Mouse (Mus musculus) hindbrain, embryonic 15.5 days (tissue): ENCODE results near the gene Cd151. TPM values are rescaled to one million over a fixed set of nuclear protein-coding genes. Genes with fewer than 3 reads are reported as not detected.

ENCODE experiments used
- ATAC-seq: fragments of 200-750 bp; cut with Nextera tagmentation; 2 replicates; pipeline ENCODE4 v1.8.0; 2017; ENCODE audit warnings: low read depth, moderate number of reproducible peaks, moderate TSS enrichment; ENCODE audit not compliant: low FRiP score
- H3K27ac ChIP-seq: fragments of 300-500 bp; sonication (generic); replicated peaks from 2 replicates; pipeline ENCODE4 v1.5.1; 2015; ENCODE audit warnings: mild to moderate bottlenecking, inconsistent platforms
- H3K27me3 ChIP-seq: fragments of 300-500 bp; sonication (generic); 2 replicates; pipeline ENCODE4 v1.6.1; 2015; ENCODE audit warnings: control low read depth, inconsistent platforms
- H3K36me3 ChIP-seq: fragments of 300-500 bp; sonication (generic); 2 replicates; pipeline ENCODE4 v1.6.1; 2015; ENCODE audit warnings: control low read depth, inconsistent platforms
- H3K4me1 ChIP-seq: fragments of 300-500 bp; sonication (generic); replicated peaks from 2 replicates; pipeline ENCODE4 v1.6.1; 2015; ENCODE audit warnings: control low read depth, inconsistent platforms
- H3K4me2 ChIP-seq: fragments of 300-500 bp; sonication (generic); 2 replicates; pipeline ENCODE4 v1.6.1; 2015; ENCODE audit warnings: moderate library complexity, mild to moderate bottlenecking, inconsistent platforms
- H3K4me3 ChIP-seq: fragments of 300-500 bp; sonication (generic); 2 replicates; pipeline ENCODE4 v1.5.1; 2015; ENCODE audit warnings: mild to moderate bottlenecking, inconsistent platforms
- H3K9ac ChIP-seq: fragments of 300-500 bp; sonication (generic); 2 replicates; pipeline ENCODE4 v1.6.1; 2015; ENCODE audit warnings: inconsistent platforms
- H3K9me3 ChIP-seq: fragments of 300-500 bp; sonication (generic); 2 replicates; pipeline ENCODE4 v1.6.1; 2016; ENCODE audit warnings: control low read depth, inconsistent platforms
- WGBS: fragments of 180-500 bp; shearing (Covaris S2); methylation state at CpG from one replicate; pipeline ENCODE4 v1.1.7; 2015; 5-methylcytosine and 5-hydroxymethylcytosine counted together
- polyA plus RNA-seq: library from polyadenylated mRNA; unstranded; fragments of >200 nt; fragmentation: Nextera tagmentation; extraction: Ambion mirVana; gene quantifications from 2 replicates; pipeline ENCODE4 v1.2.1, GENCODE M21; 2015

Cd151 gene
- polyA plus RNA-seq, 1 experiment from 2014 or later: 20.7 TPM

DNA sequence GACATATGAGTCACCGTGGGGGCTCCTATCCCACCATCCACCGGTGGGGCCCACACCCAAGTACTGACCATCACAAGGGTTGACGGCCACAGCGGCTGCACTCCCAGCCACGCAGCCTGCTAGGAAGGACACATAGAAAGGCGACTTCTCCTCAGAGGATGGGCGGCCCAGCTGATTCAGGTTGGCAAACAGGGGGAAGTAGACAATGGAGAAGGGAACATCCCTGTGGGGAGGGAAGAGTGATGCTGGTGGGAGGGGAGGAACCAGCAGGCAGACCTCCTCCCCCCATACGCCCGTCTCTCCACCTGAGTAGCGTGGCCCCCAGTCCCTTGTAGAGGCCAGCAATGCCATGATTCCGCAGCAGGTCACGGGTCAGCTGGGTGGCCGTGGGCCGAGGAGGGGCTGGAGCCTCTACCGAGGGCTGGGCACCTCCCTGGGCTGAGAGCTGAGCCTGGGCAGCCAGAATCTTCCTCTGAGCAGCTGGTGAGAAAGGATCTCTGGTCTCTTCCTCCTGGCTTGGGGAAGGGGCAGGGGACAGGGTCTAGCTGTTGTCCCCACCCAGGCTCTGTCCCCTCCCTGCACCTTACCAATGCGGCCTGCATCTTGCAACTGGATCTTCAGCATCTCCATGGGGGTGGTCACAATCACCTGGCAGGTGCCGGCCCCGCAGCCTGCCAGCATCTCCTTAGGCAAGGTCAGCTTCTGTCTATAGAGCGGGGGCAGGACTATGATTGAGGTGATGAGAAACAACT is 35.6 kb upstream of the Cd151 start:
- no peak for ATAC-seq
- 96% methylated on average over 19 of the region's 19 CpGs for WGBS
- no peak overlapping the region for H3K9ac ChIP-seq
- H3K36me3 ChIP-seq: peaks cover 36% of the 10 kb centered on the region
- H3K9me3 ChIP-seq: no peaks in the 10 kb centered on the region
- peaks cover 69% of the 10 kb centered on the region for H3K4me1 ChIP-seq
- H3K4me3 ChIP-seq: no peak overlapping the region
- no peak overlapping the region for H3K4me2 ChIP-seq
- H3K27me3 ChIP-seq: no peaks in the 10 kb centered on the region
- no peak overlapping the region for H3K27ac ChIP-seq

DNA sequence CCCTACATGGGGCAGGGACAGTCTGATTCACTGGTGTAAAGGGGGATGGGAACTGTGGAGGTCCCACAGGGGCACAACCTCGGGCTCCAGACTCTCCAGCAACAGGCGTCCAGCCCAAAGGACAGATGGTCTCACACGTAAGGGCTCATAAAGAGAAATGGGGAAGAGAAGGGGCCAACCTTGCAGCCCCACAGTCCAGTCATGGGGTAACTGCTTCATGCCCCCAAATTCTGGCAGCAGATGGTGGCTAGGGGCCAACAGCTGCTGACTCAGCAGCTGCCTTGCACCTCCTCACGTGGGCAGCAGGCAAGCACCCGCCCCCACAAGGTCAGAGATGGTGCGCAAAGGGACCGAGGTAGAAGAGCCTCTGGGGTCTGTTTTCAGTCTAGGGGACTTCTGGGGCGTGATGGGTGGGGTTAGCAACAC is 35.0 kb upstream of the Cd151 start:
- Histone ChIP-seq H3K9me3 (no peaks in the 10 kb centered on the region), H3K9ac (no peak overlapping the region), H3K36me3 (peaks cover 36% of the 10 kb centered on the region), H3K4me3 (no peak overlapping the region), H3K27ac (no peak overlapping the region), H3K4me2 (no peak overlapping the region), H3K27me3 (no peaks in the 10 kb centered on the region), H3K4me1 (peaks cover 74% of the 10 kb centered on the region)
- no peak for ATAC-seq
- WGBS: 83% methylated on average over 8 of the region's 8 CpGs

DNA sequence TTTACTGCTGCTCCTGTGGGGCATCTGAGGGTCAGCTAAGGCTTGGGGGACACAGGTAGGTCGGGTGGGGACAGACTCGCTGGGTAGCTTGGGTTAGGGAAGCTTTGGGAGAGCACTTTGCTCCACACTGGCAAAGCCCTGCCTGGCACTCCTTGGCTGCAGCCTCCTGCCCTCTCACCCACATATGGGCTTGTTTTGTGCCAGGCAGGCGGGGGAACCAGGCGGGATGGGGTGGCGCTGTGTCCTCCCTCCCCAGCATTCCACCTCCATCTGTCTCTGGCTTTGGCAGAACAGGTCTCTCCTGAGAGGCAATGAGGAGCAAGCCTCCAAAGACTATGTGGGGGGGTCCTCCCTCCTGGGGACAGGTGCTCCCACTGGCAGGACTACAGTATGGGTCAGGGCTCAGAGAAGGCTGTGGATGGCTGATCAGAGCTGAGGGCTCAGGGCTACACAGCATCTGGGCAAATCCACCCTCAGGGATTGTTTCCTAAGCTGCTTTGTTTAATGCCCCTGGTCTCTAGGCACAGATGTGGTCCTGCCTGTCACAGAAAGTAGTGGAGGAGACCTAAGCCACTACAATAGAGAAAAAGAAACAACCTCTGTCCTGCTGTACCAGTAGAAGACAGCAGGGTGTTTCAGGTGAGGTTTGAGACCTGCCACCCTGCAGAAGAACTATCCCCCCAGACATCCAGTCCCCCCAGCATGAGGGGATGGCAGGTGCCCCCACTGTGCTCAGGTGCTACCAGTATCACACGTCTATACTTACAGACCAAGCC is 34.3 kb upstream of the Cd151 start:
- H3K27ac ChIP-seq: no peak overlapping the region

DNA sequence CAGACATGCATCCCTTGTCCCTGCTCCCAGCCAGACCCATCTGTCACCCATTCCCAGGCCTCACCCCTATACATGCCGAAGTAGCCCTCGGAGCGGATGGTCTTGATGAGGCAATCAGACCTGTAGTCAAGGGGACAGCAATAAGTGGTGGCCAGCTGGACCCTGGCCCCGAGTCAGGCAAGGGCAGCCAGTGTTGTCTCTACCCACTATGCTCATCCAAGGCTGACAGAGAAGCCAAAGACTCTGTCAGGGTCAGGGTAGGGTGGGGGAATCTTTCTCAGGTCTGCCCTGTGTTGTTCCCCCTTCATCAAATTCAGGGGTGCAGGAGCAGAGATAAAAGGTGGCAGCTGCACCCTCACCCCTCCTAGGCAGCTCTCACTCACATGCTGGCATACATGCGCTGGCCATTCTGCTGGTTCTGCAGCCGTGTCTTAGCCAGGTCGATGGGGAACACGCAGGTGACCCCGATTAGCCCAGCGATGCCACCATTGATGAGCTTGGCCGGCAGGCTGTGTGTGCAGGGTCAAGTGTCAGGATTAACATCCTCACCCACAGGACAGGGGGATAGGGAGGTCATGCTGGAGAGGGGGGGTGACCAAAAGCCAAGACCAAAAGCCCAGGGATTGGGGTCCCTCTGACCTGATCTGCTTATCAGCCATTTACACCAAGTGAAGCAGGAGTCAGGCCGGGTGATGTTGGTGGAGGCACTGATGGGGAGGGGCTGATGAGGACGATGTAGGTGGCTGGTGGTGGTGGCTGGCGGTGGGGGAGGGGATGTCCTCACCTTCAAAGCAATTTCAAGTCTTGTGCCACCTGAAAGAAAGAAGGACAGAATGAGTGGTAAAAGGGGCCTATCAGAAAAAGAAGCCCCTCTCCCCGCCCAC is 33.4 kb upstream of the Cd151 start:
- Histone ChIP-seq H3K4me2 (peak overlapping the region; percentile 84), H3K4me1 (peaks cover 76% of the 10 kb centered on the region), H3K27me3 (no peaks in the 10 kb centered on the region), H3K9me3 (no peaks in the 10 kb centered on the region), H3K27ac (peak overlapping the region; percentile 84), H3K9ac (peak overlapping the region; percentile 68), H3K36me3 (peaks cover 30% of the 10 kb centered on the region), H3K4me3 (peak overlapping the region; percentile 61)
- no peak for ATAC-seq
- 75% methylated on average over 15 of the region's 15 CpGs for WGBS

More for the DNA sequence above, 34.3 kb upstream of the Cd151 start:
- Histone ChIP-seq H3K4me1 (peaks cover 78% of the 10 kb centered on the region), H3K9ac (peak overlapping the region; percentile 68; the same call in 1 of the 2 replicates), H3K36me3 (peaks cover 30% of the 10 kb centered on the region), H3K4me3 (peak overlapping the region; percentile 61; the same call in 1 of the 2 replicates), H3K27me3 (no peaks in the 10 kb centered on the region), H3K4me2 (peak overlapping the region; percentile 84), H3K9me3 (no peaks in the 10 kb centered on the region)
- 80% methylated on average over 6 of the region's 6 CpGs for WGBS
- no peak for ATAC-seq

GRCm38 (mm10) chr7:141434464-141434863 is 32.7 kb upstream of the Cd151 start:
- Histone ChIP-seq H3K27me3 (no peaks in the 10 kb centered on the region), H3K4me1 (peaks cover 72% of the 10 kb centered on the region), H3K9ac (peak overlapping the region; percentile 68), H3K27ac (peak overlapping the region; percentile 84), H3K4me2 (peak overlapping the region; percentile 84), H3K9me3 (no peaks in the 10 kb centered on the region), H3K4me3 (peak overlapping the region; percentile 61), H3K36me3 (peaks cover 30% of the 10 kb centered on the region)
- peak; percentile 12; the same call in 1 of the 2 replicates for ATAC-seq
- WGBS: 9% methylated on average over 8 of the region's 8 CpGs

DNA sequence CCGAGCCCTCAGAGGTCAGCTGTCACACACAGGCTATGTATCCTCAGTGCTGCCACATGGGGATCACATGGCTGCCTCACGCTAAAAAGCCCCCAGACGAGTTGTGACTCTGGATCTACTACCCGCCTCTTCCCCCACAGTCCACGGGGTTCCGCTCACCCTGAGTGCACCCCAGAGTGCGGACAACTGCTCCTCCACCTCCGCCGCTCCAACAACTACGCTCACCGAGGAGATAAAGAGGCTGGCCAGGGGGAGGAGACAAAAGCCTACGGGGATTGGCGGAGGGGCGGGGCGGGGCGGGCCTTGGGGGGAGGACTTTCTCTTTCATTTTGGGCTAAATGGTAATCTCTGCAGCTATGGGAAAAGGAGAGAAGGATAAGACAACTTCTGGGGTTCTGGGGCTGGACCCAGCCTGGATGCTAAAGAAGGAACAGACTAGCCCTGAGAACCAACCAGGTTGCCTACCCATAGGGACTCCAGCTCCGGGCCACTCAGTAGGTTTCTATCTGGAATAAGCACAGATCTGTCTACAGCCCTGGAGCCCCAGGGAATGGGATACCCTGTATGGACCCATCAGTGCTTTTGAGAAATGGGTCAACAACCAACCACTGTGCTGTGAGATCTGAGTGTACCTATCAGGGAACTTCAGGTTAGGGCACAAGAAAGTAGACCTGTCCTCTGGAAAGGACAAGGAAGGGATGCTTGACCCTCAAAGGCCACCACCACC is 31.9 kb upstream of the Cd151 start:
- ATAC-seq: peak; percentile 10; the same call in 1 of the 2 replicates
- H3K27me3 ChIP-seq: no peaks in the 10 kb centered on the region
- H3K4me3 ChIP-seq: peak overlapping the region; percentile 61
- WGBS: 4% methylated on average over 17 of the region's 17 CpGs
- H3K4me2 ChIP-seq: peak overlapping the region; percentile 84
- H3K27ac ChIP-seq: peak overlapping the region; percentile 84
- no peaks in the 10 kb centered on the region for H3K9me3 ChIP-seq
- peak overlapping the region; percentile 68 for H3K9ac ChIP-seq
- peaks cover 28% of the 10 kb centered on the region for H3K36me3 ChIP-seq
- H3K4me1 ChIP-seq: peaks cover 64% of the 10 kb centered on the region

DNA sequence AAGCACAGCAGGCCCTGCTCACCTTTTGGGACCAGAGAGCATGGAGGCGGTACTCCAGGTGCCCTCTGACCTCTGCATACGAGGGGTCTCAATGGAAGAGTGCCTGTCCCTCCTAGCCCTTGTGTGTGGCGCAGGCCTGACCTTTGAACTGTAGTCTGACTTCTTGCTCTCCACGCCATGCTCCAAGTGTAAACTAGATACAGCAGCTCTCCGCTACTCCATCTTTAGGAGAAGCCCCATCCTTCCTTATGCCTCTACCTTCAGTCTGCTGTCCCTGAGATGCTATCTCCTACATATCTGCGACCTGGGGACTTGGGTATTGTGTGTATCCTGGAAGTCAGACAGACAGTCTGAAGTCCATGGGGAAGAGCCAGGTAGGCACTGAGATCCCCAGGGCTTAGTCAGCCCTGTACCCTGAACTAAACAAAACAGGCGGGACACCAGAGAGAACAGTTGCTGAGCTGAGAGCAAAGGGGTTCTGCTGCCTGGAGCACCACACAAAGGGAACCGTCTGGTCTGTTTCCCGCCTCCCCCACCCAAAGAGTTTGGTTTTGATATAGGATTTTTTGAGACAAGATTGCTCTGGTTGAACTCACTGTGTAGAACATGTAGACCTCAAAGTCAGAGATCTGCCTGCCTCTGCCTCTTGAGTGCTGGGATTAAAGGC is 31.2 kb upstream of the Cd151 start:
- Histone ChIP-seq H3K4me1 (peaks cover 63% of the 10 kb centered on the region), H3K4me3 (peak overlapping the region; percentile 61), H3K27ac (no peak overlapping the region), H3K4me2 (peak overlapping the region; percentile 84), H3K27me3 (no peaks in the 10 kb centered on the region), H3K9me3 (no peaks in the 10 kb centered on the region), H3K9ac (peak overlapping the region; percentile 68; the same call in 1 of the 2 replicates), H3K36me3 (peaks cover 21% of the 10 kb centered on the region)
- ATAC-seq: no peak
- 70% methylated on average over 9 of the region's 9 CpGs for WGBS

- WGBS: 38% methylated on average over 2 of the region's 2 CpGs
- Histone ChIP-seq H3K4me1 (peaks cover 63% of the 10 kb centered on the region), H3K36me3 (peaks cover 16% of the 10 kb centered on the region), H3K27ac (peak overlapping the region; percentile 80; the same call in 1 of the 2 replicates), H3K4me3 (peak overlapping the region; percentile 54), H3K27me3 (no peaks in the 10 kb centered on the region), H3K4me2 (peak overlapping the region; percentile 84), H3K9ac (peak overlapping the region; percentile 61; the same call in 1 of the 2 replicates), H3K9me3 (no peaks in the 10 kb centered on the region)
- ATAC-seq: no peak
These were observed 30.7 kb upstream of the Cd151 start for GRCm38 (mm10) chr7:141436523-141436892.

DNA sequence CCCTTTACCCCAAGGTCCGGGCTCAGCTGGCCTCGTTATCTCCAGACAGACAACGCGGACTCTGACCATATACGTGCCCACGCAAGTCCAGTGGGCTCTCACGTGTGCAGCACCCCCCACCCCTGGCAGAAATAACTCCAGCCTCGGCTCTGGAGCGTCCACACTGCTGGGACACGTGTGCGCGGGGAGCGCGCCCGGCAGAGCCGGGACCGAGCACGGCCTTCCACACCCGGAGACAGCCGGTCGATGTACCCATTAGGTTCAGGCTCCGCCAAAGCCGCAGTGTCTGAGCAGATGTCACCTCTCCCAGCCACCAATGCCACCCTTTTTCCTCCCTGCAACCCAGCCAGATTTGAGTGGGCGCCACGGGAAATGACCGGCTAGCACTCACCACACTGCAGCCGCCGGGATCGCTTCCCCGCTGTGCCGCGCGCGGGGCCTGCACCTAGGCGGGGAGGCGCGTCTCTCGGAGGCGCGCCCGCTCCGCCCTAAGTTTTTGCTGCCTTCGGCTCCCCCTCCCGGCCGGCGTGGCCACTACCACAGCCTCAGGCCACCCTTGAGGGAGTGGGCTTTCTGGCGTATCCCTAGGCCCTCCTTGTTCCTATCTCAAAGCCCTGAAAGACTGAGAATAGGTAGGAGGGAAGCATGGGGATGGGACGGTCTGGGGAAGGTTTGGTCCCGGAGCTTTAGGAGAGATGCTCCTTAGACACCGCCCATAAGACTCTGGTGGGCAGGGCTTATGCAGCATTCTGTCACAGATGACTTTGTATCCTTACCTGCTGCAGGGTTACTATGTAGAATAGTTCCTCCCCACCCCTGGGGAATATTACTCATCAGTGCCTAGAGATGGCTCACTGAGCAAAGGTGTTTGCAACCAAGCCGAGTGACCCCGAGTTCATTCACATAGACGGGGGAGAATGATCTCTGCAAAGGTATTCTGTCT is 29.7 kb upstream of the Cd151 start, which contains the start of gene Slc25a22:
Slc25a22 (minus strand) TSS at position 715 of the 943 bp plus-strand sequence.
- Histone ChIP-seq H3K36me3 (peaks cover 7% of the 10 kb centered on the region; the same call in 1 of the 2 replicates), H3K4me1 (peaks cover 57% of the 10 kb centered on the region), H3K4me3 (peak within 1 kb of the TSS; percentile 54), H3K27ac (peak within 1 kb of the TSS; percentile 80), H3K4me2 (peak within 1 kb of the TSS; percentile 84), H3K27me3 (no peaks in the 10 kb centered on the region), H3K9ac (peak within 1 kb of the TSS; percentile 61), H3K9me3 (no peaks in the 10 kb centered on the region)
- WGBS: 5% methylated on average over 53 of the region's 53 CpGs
- peak; percentile 80 for ATAC-seq
